Mouse (Mus musculus) small intestine, adult 2 months (tissue): Measurements from ENCODE around the gene Dusp5. TPM values are rescaled to one million over a fixed set of nuclear protein-coding genes. Genes with fewer than 3 reads are reported as not detected.

Source experiments
- H3K27ac ChIP-seq: fragments of 200-500 bp; 2 replicates; pipeline ENCODE4 v1.5.1; 2012; ENCODE audit warnings: low read depth, low read length, control low read depth, inconsistent platforms; ENCODE audit not compliant: insufficient read depth
- H3K27me3 ChIP-seq: fragments of 200-500 bp; 2 replicates; pipeline ENCODE4 v1.6.1; 2012; ENCODE audit warnings: mild to moderate bottlenecking, moderate library complexity, low read length, inconsistent platforms; ENCODE audit not compliant: control insufficient read depth, insufficient read depth
- H3K36me3 ChIP-seq: fragments of 200-500 bp; 2 replicates; pipeline ENCODE4 v1.6.1; 2012; ENCODE audit warnings: mild to moderate bottlenecking, low read length, control low read depth, inconsistent platforms; ENCODE audit not compliant: control insufficient read depth, insufficient read depth
- H3K4me1 ChIP-seq: fragments of 200-500 bp; 2 replicates; pipeline ENCODE4 v1.6.1; 2012; ENCODE audit warnings: low read length, inconsistent platforms, mixed read lengths; ENCODE audit not compliant: control insufficient read depth, insufficient read depth, insufficient read length
- H3K4me3 ChIP-seq: fragments of 200-500 bp; 2 replicates; pipeline ENCODE4 v1.5.1; 2012; ENCODE audit warnings: low read depth, mild to moderate bottlenecking, control low read depth, inconsistent platforms, low read length, moderate library complexity
- CTCF ChIP-seq: fragments of 200-500 bp; IDR thresholded peaks from 2 replicates; pipeline ENCODE4 v1.5.1; 2012; ENCODE audit warnings: low read depth, mild to moderate bottlenecking, control low read depth, inconsistent platforms, low read length, moderate library complexity, mixed read lengths; ENCODE audit not compliant: insufficient replicate concordance, insufficient read length; ENCODE audit errors: extremely low read depth
- POLR2A ChIP-seq: fragments of 200-500 bp; IDR thresholded peaks from 2 replicates; pipeline ENCODE4 v1.6.1; 2012; ENCODE audit warnings: low read depth, mild to moderate bottlenecking, control low read depth, inconsistent platforms, low read length, moderate library complexity
- WGBS: fragments of 180-500 bp; shearing (Covaris S2); methylation state at CpG from one replicate; pipeline ENCODE4 v1.1.7; 2018; 5-methylcytosine and 5-hydroxymethylcytosine counted together
- polyA plus RNA-seq: library from polyadenylated mRNA; depleted of rRNA; stranded (reverse); fragments of >200 nt; gene quantifications from 2 replicates; pipeline ENCODE4 v1.2.3, GENCODE M21; 2012

The Dusp5 gene
- polyA plus RNA-seq, 1 experiment: 28.5 TPM

GRCm38 (mm10) chr19:53557267-53557936 lies 28.5 kb downstream of the Dusp5 start:
- H3K4me3 ChIP-seq: no peak overlapping the region
- no peak for TF ChIP-seq CTCF
- no peak for TF ChIP-seq POLR2A

GRCm38 (mm10) chr19:53560436-53560835 lies 31.5 kb downstream of the Dusp5 start:
- no peaks in the 10 kb centered on the region for H3K36me3 ChIP-seq
- no peak overlapping the region for H3K4me3 ChIP-seq
- no peak overlapping the region for H3K27ac ChIP-seq
- 89% methylated on average over 3 of the region's 3 CpGs for WGBS
- no peaks in the 10 kb centered on the region for H3K27me3 ChIP-seq
- TF ChIP-seq POLR2A (no peak), CTCF (no peak)
- H3K4me1 ChIP-seq: peaks cover 5% of the 10 kb centered on the region; the same call in 1 of the 2 replicates

More at GRCm38 (mm10) chr19:53557267-53557936, 28.5 kb downstream of the Dusp5 start:
- H3K36me3 ChIP-seq: no peaks in the 10 kb centered on the region
- 18% methylated on average over 20 of the region's 20 CpGs for WGBS
- H3K27ac ChIP-seq: no peak overlapping the region
- H3K4me1 ChIP-seq: peaks cover 12% of the 10 kb centered on the region
- H3K27me3 ChIP-seq: no peaks in the 10 kb centered on the region

GRCm38 (mm10) chr19:53564174-53564573 lies 35.3 kb downstream of the Dusp5 start:
- TF ChIP-seq CTCF (no peak), POLR2A (no peak)
- Histone ChIP-seq H3K4me1 (no peaks in the 10 kb centered on the region), H3K27ac (no peak overlapping the region), H3K27me3 (no peaks in the 10 kb centered on the region), H3K4me3 (no peak overlapping the region), H3K36me3 (no peaks in the 10 kb centered on the region)
- WGBS: 60% methylated on average over 4 of the region's 4 CpGs

- WGBS: 93% methylated on average over 14 of the region's 14 CpGs
- Histone ChIP-seq H3K4me3 (no peak overlapping the region), H3K36me3 (no peaks in the 10 kb centered on the region), H3K27ac (no peak overlapping the region), H3K4me1 (no peaks in the 10 kb centered on the region), H3K27me3 (no peaks in the 10 kb centered on the region)
- TF ChIP-seq POLR2A: no peak
- no peak for TF ChIP-seq CTCF
Measured at GRCm38 (mm10) chr19:53565565-53566277, 36.8 kb downstream of the Dusp5 start.

- H3K4me1 ChIP-seq: no peaks in the 10 kb centered on the region; the same call in 1 of the 2 replicates
- H3K27ac ChIP-seq: no peak overlapping the region
- no peak overlapping the region for H3K4me3 ChIP-seq
- 78% methylated on average over 11 of the region's 11 CpGs for WGBS
- H3K27me3 ChIP-seq: no peaks in the 10 kb centered on the region
- H3K36me3 ChIP-seq: no peaks in the 10 kb centered on the region
- TF ChIP-seq CTCF (no peak), POLR2A (no peak)
Measured at GRCm38 (mm10) chr19:53567864-53568263, 39.0 kb downstream of the Dusp5 start.

- peaks cover 2% of the 10 kb centered on the region; the same call in 1 of the 2 replicates for H3K4me1 ChIP-seq
- TF ChIP-seq CTCF (no peak), POLR2A (no peak)
- no peaks in the 10 kb centered on the region for H3K36me3 ChIP-seq
- H3K4me3 ChIP-seq: no peak overlapping the region
- H3K27me3 ChIP-seq: no peaks in the 10 kb centered on the region
- WGBS: 63% methylated on average over 3 of the region's 3 CpGs
- H3K27ac ChIP-seq: no peak overlapping the region
Measured at GRCm38 (mm10) chr19:53568553-53568952, 39.6 kb downstream of the Dusp5 start.

GRCm38 (mm10) chr19:53571056-53571455 lies 42.1 kb downstream of the Dusp5 start:
- no peak overlapping the region for H3K27ac ChIP-seq
- H3K27me3 ChIP-seq: no peaks in the 10 kb centered on the region
- H3K36me3 ChIP-seq: no peaks in the 10 kb centered on the region
- H3K4me1 ChIP-seq: peaks cover 7% of the 10 kb centered on the region; the same call in 1 of the 2 replicates
- WGBS: 74% methylated on average over 4 of the region's 4 CpGs
- no peak overlapping the region for H3K4me3 ChIP-seq
- TF ChIP-seq POLR2A (no peak), CTCF (no peak)
